Comparison of ENCODE assay signal across 24 mouse cellular contexts in the genomic region with DNA sequence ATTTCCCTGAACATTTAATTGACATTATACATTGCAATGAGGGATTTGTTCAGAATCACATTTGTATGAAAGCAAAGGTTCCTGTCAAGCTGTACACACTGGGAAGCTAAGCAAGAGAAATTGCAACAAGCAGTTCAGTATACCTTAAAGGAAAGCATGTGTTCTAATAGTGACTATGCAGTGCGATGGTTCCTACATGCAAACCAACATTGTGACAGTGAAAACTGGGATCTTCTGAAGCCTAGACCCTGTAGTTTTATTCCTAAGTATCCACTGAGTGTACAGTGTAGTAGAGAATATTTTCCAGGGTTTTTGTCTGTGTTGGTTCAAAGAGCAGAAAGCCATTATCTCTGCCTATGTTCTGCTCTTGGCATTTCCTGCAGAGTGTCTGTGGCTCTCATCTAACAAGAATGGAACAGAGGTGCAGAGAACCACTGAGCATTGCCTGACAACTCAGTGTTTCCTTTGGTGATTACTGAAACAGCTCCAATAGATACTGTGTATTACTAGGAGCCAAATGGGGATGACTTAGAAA.
A peak's percentile ranks its signal among the peaks of the same experiment; 100 is the strongest.
DNase-seq lines count a peak whose midpoint lies in the region; ATAC-seq and TF ChIP-seq lines count a peak whose summit lies in the region.
"Had no signal": no experiment of that assay in that cellular context is flagged by ENCODE, and none has a peak within 500 bp of the region (broad histone marks: within the 10 kb centered on the region; RNA-seq: fewer than 3 reads in every experiment).

No protein-coding gene starts in this region.

- no peak overlapping the region for H3K9ac ChIP-seq in forebrain, embryonic 14.5 days (ENCODE audit: low read length)
- no peak overlapping the region for H3K9ac ChIP-seq in forebrain, postnatal 0 days
- H3K9ac ChIP-seq in hindbrain, embryonic 13.5 days: no peak overlapping the region
- H3K9ac ChIP-seq in hindbrain, embryonic 16.5 days (ENCODE audit: low read depth, low read length): no peak overlapping the region
- H3K9ac ChIP-seq in midbrain, embryonic 14.5 days (replicated peaks; ENCODE audit: low read length): no peak overlapping the region
- H3K9ac ChIP-seq in midbrain, embryonic 11.5 days (ENCODE audit: low read length): no peak overlapping the region
- H3K9ac ChIP-seq: forebrain, embryonic 12.5 days; heart, embryonic 13.5 days; hindbrain, embryonic 14.5 days; intestine, embryonic 15.5 days had no signal

- 84% methylated on average over 1 of the region's 1 CpGs for WGBS in forebrain, embryonic 14.5 days
- 57% methylated on average over 1 of the region's 1 CpGs for WGBS in forebrain, postnatal 0 days
- WGBS in hindbrain, embryonic 13.5 days: 77% methylated on average over 1 of the region's 1 CpGs
- 81% methylated on average over 1 of the region's 1 CpGs for WGBS in hindbrain, embryonic 16.5 days
- 82% methylated on average over 1 of the region's 1 CpGs for WGBS in midbrain, embryonic 14.5 days
- 86% methylated on average over 1 of the region's 1 CpGs for whole genome bisulfite sequencing in midbrain, embryonic 11.5 days

- no peaks in the 10 kb centered on the region; the same call in 1 of the 2 replicates for H3K4me1 ChIP-seq in forebrain, embryonic 14.5 days (ENCODE audit: control insufficient read depth, insufficient read depth, low read length)
- H3K4me1 ChIP-seq in forebrain, postnatal 0 days (ENCODE audit: insufficient read depth): no peaks in the 10 kb centered on the region
- peaks cover 7% of the 10 kb centered on the region for H3K4me1 ChIP-seq in hindbrain, embryonic 13.5 days (replicated peaks)
- no peaks in the 10 kb centered on the region for H3K4me1 ChIP-seq in hindbrain, embryonic 16.5 days (ENCODE audit: control insufficient read depth, insufficient read depth, low read depth, low read length)
- peaks cover 12% of the 10 kb centered on the region for H3K4me1 ChIP-seq in midbrain, embryonic 14.5 days (ENCODE audit: control insufficient read depth, insufficient read depth, low read length)
- H3K4me1 ChIP-seq in midbrain, embryonic 11.5 days (ENCODE audit: control insufficient read depth, insufficient read depth, low read length): no peaks in the 10 kb centered on the region
- H3K4me1 ChIP-seq: heart, embryonic 13.5 days; intestine, embryonic 15.5 days had no signal

- H3K36me3 ChIP-seq in forebrain, embryonic 14.5 days (ENCODE audit: control insufficient read depth, insufficient read depth, low read length): no peaks in the 10 kb centered on the region
- H3K36me3 ChIP-seq in forebrain, postnatal 0 days (ENCODE audit: insufficient read depth): no peaks in the 10 kb centered on the region
- H3K36me3 ChIP-seq in hindbrain, embryonic 13.5 days: no peaks in the 10 kb centered on the region
- no peaks in the 10 kb centered on the region for H3K36me3 ChIP-seq in hindbrain, embryonic 16.5 days (ENCODE audit: control insufficient read depth, insufficient read depth, low read length)
- no peaks in the 10 kb centered on the region for H3K36me3 ChIP-seq in midbrain, embryonic 14.5 days (ENCODE audit: control insufficient read depth, insufficient read depth, low read length)
- no peaks in the 10 kb centered on the region for H3K36me3 ChIP-seq in midbrain, embryonic 11.5 days (ENCODE audit: control insufficient read depth, insufficient read depth, low read length)
- H3K36me3 ChIP-seq: forebrain, embryonic 12.5 days; heart, embryonic 13.5 days; intestine, embryonic 15.5 days had no signal

- no peak overlapping the region for H3K4me3 ChIP-seq in forebrain, embryonic 14.5 days (ENCODE audit: low read depth, low read length)
- H3K4me3 ChIP-seq in forebrain, postnatal 0 days (ENCODE audit: low read depth, low read length): no peak overlapping the region
- no peak overlapping the region for H3K4me3 ChIP-seq in hindbrain, embryonic 13.5 days
- H3K4me3 ChIP-seq in hindbrain, embryonic 16.5 days (ENCODE audit: low read length): no peak overlapping the region
- H3K4me3 ChIP-seq in midbrain, embryonic 14.5 days (replicated peaks; ENCODE audit: low read depth, low read length): no peak overlapping the region
- no peak overlapping the region for H3K4me3 ChIP-seq in midbrain, embryonic 11.5 days (ENCODE audit: low read depth, low read length)
- H3K4me3 ChIP-seq: forebrain, embryonic 12.5 days; gastrocnemius, adult 2 months; heart, embryonic 13.5 days; intestine, embryonic 15.5 days had no signal

- no peaks in the 10 kb centered on the region for H3K9me3 ChIP-seq in forebrain, embryonic 14.5 days (replicated peaks; ENCODE audit: control insufficient read depth, low read length)
- no peaks in the 10 kb centered on the region for H3K9me3 ChIP-seq in forebrain, postnatal 0 days (ENCODE audit: low read length)
- H3K9me3 ChIP-seq in hindbrain, embryonic 13.5 days: no peaks in the 10 kb centered on the region
- no peaks in the 10 kb centered on the region for H3K9me3 ChIP-seq in hindbrain, embryonic 16.5 days (ENCODE audit: control insufficient read depth, low read length)
- no peaks in the 10 kb centered on the region for H3K9me3 ChIP-seq in midbrain, embryonic 14.5 days (ENCODE audit: control insufficient read depth, low read length)
- no peaks in the 10 kb centered on the region for H3K9me3 ChIP-seq in midbrain, embryonic 11.5 days (ENCODE audit: control insufficient read depth, low read length)
- H3K9me3 ChIP-seq: forebrain, embryonic 12.5 days; heart, embryonic 13.5 days; intestine, embryonic 15.5 days had no signal

- TF ChIP-seq POLR2A in brain, embryonic 14.5 days (IDR thresholded peaks at IDR 0.05; ENCODE audit: borderline replicate concordance, extremely low read depth, insufficient read depth, insufficient read length, poor library complexity, severe bottlenecking): no peak

- peak; percentile 19 for DNase-seq in forebrain, embryonic 14.5 days (ENCODE audit: low spot score)
- no peak for DNase-seq in forebrain, postnatal 0 days
- DNase-seq in midbrain, embryonic 14.5 days: peak; percentile 18
- no peak for DNase-seq in midbrain, embryonic 11.5 days (ENCODE audit: low spot score, missing footprints)
- DNase-seq in brain, embryonic 14.5 days (ENCODE audit: low read depth): peak; percentile 55
- DNase-seq: adrenal gland, adult 2 months; adrenal gland, postnatal 14 days; B cell, adult 2 months; cerebellum, adult 18-20 months; cerebellum, adult 9-10 months; cerebellum, postnatal 14 days; gastrocnemius, adult 2 months; gastrocnemius, postnatal 14 days; heart, adult 18-20 months; heart, postnatal 14 days; kidney, adult 11 months; kidney, adult 8-10 months had no signal

- no peaks in the 10 kb centered on the region for H3K27me3 ChIP-seq in forebrain, embryonic 14.5 days (replicated peaks; ENCODE audit: control insufficient read depth, insufficient read depth, low read length)
- H3K27me3 ChIP-seq in forebrain, postnatal 0 days (ENCODE audit: insufficient read depth, low read length): no peaks in the 10 kb centered on the region
- no peaks in the 10 kb centered on the region for H3K27me3 ChIP-seq in hindbrain, embryonic 13.5 days
- H3K27me3 ChIP-seq in hindbrain, embryonic 16.5 days (replicated peaks; ENCODE audit: control insufficient read depth, insufficient read depth, low read length): no peaks in the 10 kb centered on the region
- no peaks in the 10 kb centered on the region for H3K27me3 ChIP-seq in midbrain, embryonic 14.5 days (ENCODE audit: control insufficient read depth, insufficient read depth, low read length)
- H3K27me3 ChIP-seq in midbrain, embryonic 11.5 days (ENCODE audit: control insufficient read depth, insufficient read depth, low read length): no peaks in the 10 kb centered on the region
- H3K27me3 ChIP-seq: forebrain, embryonic 12.5 days; heart, embryonic 13.5 days; intestine, embryonic 15.5 days had no signal

- H3K27ac ChIP-seq in forebrain, embryonic 14.5 days (ENCODE audit: low read depth, low read length): no peak overlapping the region
- H3K27ac ChIP-seq in forebrain, postnatal 0 days (ENCODE audit: low read depth, low read length): no peak overlapping the region
- H3K27ac ChIP-seq in hindbrain, embryonic 13.5 days: 0 out of 2 replicates have a peak overlapping the region, but pooled peaks have one; percentile 48
- no peak overlapping the region for H3K27ac ChIP-seq in hindbrain, embryonic 16.5 days (ENCODE audit: low read depth, low read length)
- no peak overlapping the region; the same call in 1 of the 2 replicates for H3K27ac ChIP-seq in midbrain, embryonic 14.5 days (replicated peaks; ENCODE audit: low read depth, low read length)
- H3K27ac ChIP-seq in midbrain, embryonic 11.5 days (ENCODE audit: low read depth, low read length): no peak overlapping the region
- H3K27ac ChIP-seq: forebrain, embryonic 12.5 days; gastrocnemius, adult 2 months; heart, embryonic 13.5 days; hindbrain, embryonic 14.5 days; intestine, embryonic 15.5 days had no signal

- no peak for TF ChIP-seq CTCF in forebrain, postnatal 0 days (IDR thresholded peaks at IDR 0.05; ENCODE audit: low read depth)
- no peak for TF ChIP-seq CTCF in brain, embryonic 14.5 days (IDR thresholded peaks at IDR 0.05; ENCODE audit: borderline replicate concordance, extremely low read depth, insufficient read depth, insufficient read length)

- H3K4me2 ChIP-seq in forebrain, embryonic 14.5 days (ENCODE audit: low read length): no peak overlapping the region
- no peak overlapping the region for H3K4me2 ChIP-seq in forebrain, postnatal 0 days (ENCODE audit: low read depth)
- no peak overlapping the region for H3K4me2 ChIP-seq in hindbrain, embryonic 13.5 days
- H3K4me2 ChIP-seq in hindbrain, embryonic 16.5 days (ENCODE audit: low read length): no peak overlapping the region
- no peak overlapping the region for H3K4me2 ChIP-seq in midbrain, embryonic 14.5 days (ENCODE audit: low read length)
- H3K4me2 ChIP-seq in midbrain, embryonic 11.5 days: no peak overlapping the region
- H3K4me2 ChIP-seq: forebrain, embryonic 12.5 days; heart, embryonic 13.5 days; hindbrain, embryonic 14.5 days; intestine, embryonic 15.5 days had no signal

- ATAC-seq in forebrain, embryonic 14.5 days: no peak; the same call in 1 of the 2 replicates
- no peak for ATAC-seq in forebrain, postnatal 0 days
- no peak for ATAC-seq in hindbrain, embryonic 13.5 days (ENCODE audit: low FRiP score)
- no peak for ATAC-seq in hindbrain, embryonic 16.5 days
- peak; percentile 22; the same call in 1 of the 2 replicates for ATAC-seq in midbrain, embryonic 14.5 days (ENCODE audit: low FRiP score, low TSS enrichment)
- ATAC-seq in midbrain, embryonic 11.5 days (ENCODE audit: low FRiP score): no peak
- ATAC-seq in erythroblast, adult 5-6 weeks (replicated peaks; ENCODE audit: low FRiP score, poor library complexity, severe bottlenecking): no peak
- ATAC-seq: intestine, embryonic 15.5 days had no signal

Comparison
In these comparisons a context has a peak if more than half of its experiments do, and no peak if none do; other contexts are left out.
1. DNase-seq: peak in forebrain, embryonic 14.5 days (single experiment), midbrain, embryonic 14.5 days (single experiment) and brain, embryonic 14.5 days (single experiment); none in forebrain, postnatal 0 days (single experiment) and midbrain, embryonic 11.5 days (single experiment).